15 mouse cellular contexts compared by ENCODE assay signal in genomic region chr6:52937916-52938315, GRCm38 (mm10).
DNase-seq lines count a peak whose midpoint lies in the region; ATAC-seq and TF ChIP-seq lines count a peak whose summit lies in the region.
"Had no signal": no experiment of that assay in that cellular context is flagged by ENCODE, and none has a peak within 500 bp of the region (broad histone marks: within the 10 kb centered on the region; RNA-seq: fewer than 3 reads in every experiment).

No protein-coding gene starts in this region.

- H3K36me3 ChIP-seq in limb, embryonic 14.5 days (ENCODE audit: control insufficient read depth, insufficient read depth, low read length) = no peaks in the 10 kb centered on the region
- no peaks in the 10 kb centered on the region for H3K36me3 ChIP-seq in midbrain, embryonic 14.5 days (ENCODE audit: control insufficient read depth, insufficient read depth, low read length)
- H3K36me3 ChIP-seq: hindbrain, embryonic 13.5 days; limb, embryonic 15.5 days; midbrain, embryonic 15.5 days had no signal

- no peaks in the 10 kb centered on the region; the same call in 1 of the 2 replicates for H3K27me3 ChIP-seq in limb, embryonic 14.5 days (ENCODE audit: control insufficient read depth, insufficient read depth, low read length)
- H3K27me3 ChIP-seq in midbrain, embryonic 14.5 days (ENCODE audit: control insufficient read depth, insufficient read depth, low read length) = no peaks in the 10 kb centered on the region
- H3K27me3 ChIP-seq: hindbrain, embryonic 13.5 days; limb, embryonic 15.5 days; midbrain, embryonic 15.5 days had no signal

- peak overlapping the region; percentile 21; the same call in 1 of the 2 replicates for H3K27ac ChIP-seq in limb, embryonic 14.5 days (replicated peaks; ENCODE audit: low read depth, low read length)
- H3K27ac ChIP-seq in midbrain, embryonic 14.5 days (replicated peaks; ENCODE audit: low read depth, low read length) = no peak overlapping the region
- H3K27ac ChIP-seq: hindbrain, embryonic 13.5 days; limb, embryonic 15.5 days; macrophage; midbrain, embryonic 15.5 days had no signal

- intact Hi-C loops in heart, postnatal 10 days (cut with DNase I) = no loop called here

- TF ChIP-seq POLR2A in limb, embryonic 14.5 days (IDR thresholded peaks at IDR 0.05; ENCODE audit: borderline replicate concordance, extremely low read depth, insufficient read depth, insufficient read length) = no peak

- peaks cover 38% of the 10 kb centered on the region for H3K4me1 ChIP-seq in limb, embryonic 14.5 days (ENCODE audit: control insufficient read depth, insufficient read depth, low read length)
- H3K4me1 ChIP-seq in midbrain, embryonic 14.5 days (ENCODE audit: control insufficient read depth, insufficient read depth, low read length) = no peaks in the 10 kb centered on the region
- H3K4me1 ChIP-seq: midbrain, embryonic 15.5 days had no signal

- H3K9me3 ChIP-seq in limb, embryonic 14.5 days (ENCODE audit: control insufficient read depth, low read length) = no peaks in the 10 kb centered on the region
- H3K9me3 ChIP-seq in midbrain, embryonic 14.5 days (ENCODE audit: control insufficient read depth, low read length) = no peaks in the 10 kb centered on the region
- H3K9me3 ChIP-seq: hindbrain, embryonic 13.5 days; limb, embryonic 15.5 days; midbrain, embryonic 15.5 days had no signal

- no peak overlapping the region for H3K4me2 ChIP-seq in limb, embryonic 14.5 days (replicated peaks; ENCODE audit: low read depth, low read length, severe bottlenecking)
- no peak overlapping the region for H3K4me2 ChIP-seq in midbrain, embryonic 14.5 days (ENCODE audit: low read length)
- H3K4me2 ChIP-seq: hindbrain, embryonic 13.5 days; limb, embryonic 15.5 days; midbrain, embryonic 15.5 days had no signal

- H3K9ac ChIP-seq in limb, embryonic 14.5 days (ENCODE audit: low read depth, low read length, severe bottlenecking) = no peak overlapping the region
- H3K9ac ChIP-seq in midbrain, embryonic 14.5 days (replicated peaks; ENCODE audit: low read length) = no peak overlapping the region
- H3K9ac ChIP-seq: hindbrain, embryonic 13.5 days; limb, embryonic 15.5 days; midbrain, embryonic 15.5 days had no signal

- WGBS in limb, embryonic 14.5 days = 71% methylated on average over 3 of the region's 3 CpGs
- 86% methylated on average over 3 of the region's 3 CpGs for WGBS in midbrain, embryonic 14.5 days

- no peak for DNase-seq in cerebellum, postnatal 4 days (ENCODE audit: low spot score in 2 of 2)
- peak; percentile 5 for DNase-seq in heart, postnatal 4 days
- no peak for DNase-seq in heart, postnatal 10 days
- DNase-seq in cerebellum, postnatal 36 days = peak; percentile 34 to 49
- no peak for DNase-seq in limb, embryonic 14.5 days (ENCODE audit: low spot score)
- DNase-seq in thymus, postnatal 14 days = no peak
- DNase-seq in midbrain, embryonic 14.5 days = no peak
- DNase-seq: adrenal gland, postnatal 14 days; kidney, adult 18-20 months; lung, adult 18-20 months had no signal

- H3K4me3 ChIP-seq in limb, embryonic 14.5 days (replicated peaks; ENCODE audit: low read length) = no peak overlapping the region
- H3K4me3 ChIP-seq in midbrain, embryonic 14.5 days (replicated peaks; ENCODE audit: low read depth, low read length) = no peak overlapping the region
- H3K4me3 ChIP-seq: hindbrain, embryonic 13.5 days; limb, embryonic 15.5 days; midbrain, embryonic 15.5 days had no signal

- ATAC-seq in cerebellum, adult (ENCODE audit: insufficient number of reproducible peaks, low FRiP score, low TSS enrichment) = peak; percentile 90
- no peak for ATAC-seq in limb, embryonic 14.5 days (ENCODE audit: low FRiP score, low read depth)
- ATAC-seq in midbrain, embryonic 14.5 days (ENCODE audit: low FRiP score, low TSS enrichment) = no peak
- ATAC-seq: midbrain, embryonic 15.5 days had no signal

Comparison
In these comparisons a context has a peak if more than half of its experiments do, and no peak if none do; other contexts are left out.
1. DNase-seq: peak in heart, postnatal 4 days (single experiment) and cerebellum, postnatal 36 days (2 of 2); none in cerebellum, postnatal 4 days (0 of 2), heart, postnatal 10 days (0 of 2), limb, embryonic 14.5 days (single experiment), thymus, postnatal 14 days (single experiment) and midbrain, embryonic 14.5 days (single experiment).